Mouse (Mus musculus): ENCODE results near the gene Hist1h3e. TPM values are rescaled to one million over a fixed set of nuclear protein-coding genes. Genes with fewer than 3 reads are reported as not detected.

Hist1h3e gene
- total RNA-seq (2023) = 100 to 1,000 TPM; 326 to 342 TPM

GRCm38 (mm10) chr13:23561883-23562659 is at the start of gene Hist1h3e:
Gene Hist1h3e, minus strand, starts transcription at chr13:23562369.

GRCm38 (mm10) chr13:23581408-23582218 is 19.4 kb upstream of the Hist1h3e start, which contains the start of gene Hist1h4d:
Gene Hist1h4d, plus strand, starts transcription at chr13:23581598.

DNA sequence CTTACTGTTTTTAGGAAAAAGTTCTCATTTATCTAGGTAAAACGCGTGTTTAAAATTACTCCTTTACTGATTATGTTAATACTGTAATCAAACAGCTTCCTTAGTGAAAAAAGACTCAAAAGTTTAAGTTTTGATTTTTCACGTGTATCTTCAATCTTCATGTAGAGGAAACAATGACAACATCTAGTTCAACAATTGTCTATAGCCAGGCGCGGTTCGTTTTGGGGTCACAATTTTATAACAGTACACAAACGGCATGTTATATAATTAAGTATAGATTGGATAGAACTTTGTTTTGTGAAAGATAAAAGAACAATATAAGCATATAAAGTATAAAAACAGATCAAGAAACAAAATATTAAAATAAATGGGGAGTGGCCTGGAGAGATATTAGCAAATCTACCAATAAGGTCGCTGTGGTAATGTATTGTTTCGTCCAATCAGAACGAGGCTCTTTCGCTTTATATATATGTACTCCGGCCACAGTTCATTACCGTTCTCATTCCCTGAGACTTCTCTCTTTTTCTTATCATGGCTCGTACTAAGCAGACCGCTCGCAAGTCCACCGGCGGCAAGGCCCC is 13.2 kb upstream of the Hist1h3e start, which contains the start of gene Hist1h3d:
Hist1h3d (plus strand) TSS at position 493 of the 581 bp plus-strand sequence.

DNA sequence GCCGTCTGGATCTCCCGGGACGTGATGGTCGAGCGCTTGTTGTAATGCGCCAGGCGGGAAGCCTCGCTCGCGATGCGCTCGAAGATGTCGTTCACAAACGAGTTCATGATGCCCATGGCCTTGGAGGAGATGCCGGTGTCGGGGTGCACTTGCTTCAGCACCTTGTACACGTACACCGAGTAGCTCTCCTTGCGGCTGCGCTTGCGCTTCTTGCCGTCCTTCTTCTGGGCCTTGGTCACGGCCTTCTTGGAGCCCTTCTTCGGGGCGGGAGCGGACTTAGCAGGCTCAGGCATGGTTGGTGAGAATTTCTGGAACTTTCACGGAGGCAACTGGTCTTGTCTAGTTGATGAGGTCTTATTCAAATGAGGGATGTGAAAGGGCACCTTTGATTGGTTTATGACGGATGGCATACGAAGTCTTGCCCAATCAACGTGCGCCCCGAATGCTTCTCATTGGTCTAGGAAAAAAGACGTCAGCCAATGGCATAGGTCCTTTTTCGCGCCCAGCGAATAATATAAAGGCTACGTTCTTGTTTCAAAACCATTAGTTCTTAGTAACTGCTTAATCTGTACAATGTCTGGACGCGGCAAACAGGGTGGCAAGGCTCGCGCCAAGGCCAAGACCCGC is 11.8 kb upstream of the Hist1h3e start, which contains the start of the genes Hist1h2bf and Hist1h2ad:
Hist1h2bf (minus strand) TSS at position 299 of the 627 bp plus-strand sequence.
Hist1h2ad (plus strand) TSS at position 484 of the 627 bp plus-strand sequence.

DNA sequence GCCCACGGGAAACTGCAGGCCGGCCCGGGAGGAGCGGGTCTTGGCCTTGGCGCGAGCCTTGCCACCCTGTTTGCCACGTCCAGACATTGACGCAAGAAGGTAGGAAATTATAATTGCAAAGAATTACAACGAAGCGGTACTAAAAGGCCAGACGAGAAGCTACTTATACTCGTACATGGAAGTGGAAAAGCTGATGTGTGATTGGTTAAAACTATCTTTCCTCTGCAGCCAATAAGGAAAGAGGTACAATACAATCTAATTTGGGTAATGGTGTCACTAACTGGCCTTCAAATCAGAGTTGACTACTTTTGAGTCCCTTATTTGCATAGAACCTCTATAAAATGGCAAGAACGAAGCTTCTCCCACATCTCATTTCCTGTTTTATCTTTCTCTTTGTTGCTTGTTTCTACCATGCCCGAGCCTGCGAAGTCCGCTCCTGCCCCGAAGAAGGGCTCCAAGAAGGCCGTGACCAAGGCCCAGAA is 8.9 kb upstream of the Hist1h3e start, which contains the start of the genes Hist1h2ae and Hist1h2bg:
Hist1h2ae (minus strand) TSS at position 199 of the 482 bp plus-strand sequence.
Hist1h2bg (plus strand) TSS at position 375 of the 482 bp plus-strand sequence.

DNA sequence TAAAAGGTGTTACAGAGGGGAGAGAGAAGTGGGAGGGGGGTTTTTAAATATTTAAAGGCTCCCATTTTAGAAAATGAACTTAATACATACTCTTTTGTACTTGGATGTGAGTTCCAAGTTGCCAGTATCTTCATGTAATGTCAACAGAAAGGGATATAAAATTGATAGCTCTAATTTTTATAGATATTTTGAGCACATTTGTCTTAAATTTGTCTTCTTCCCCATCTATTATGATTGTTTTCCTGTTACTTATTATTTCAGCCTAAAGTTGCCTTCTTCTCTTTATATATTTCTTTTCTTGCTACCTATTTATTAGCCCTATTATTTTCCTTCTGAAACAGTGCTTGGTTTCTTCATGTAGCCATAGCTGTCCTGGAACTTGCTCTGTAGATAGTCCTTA is 9.2 kb downstream of the Hist1h3e start, which contains the start of gene Hist1h1d:
Hist1h1d (plus strand) TSS at position 301 of the 400 bp plus-strand sequence.

DNA sequence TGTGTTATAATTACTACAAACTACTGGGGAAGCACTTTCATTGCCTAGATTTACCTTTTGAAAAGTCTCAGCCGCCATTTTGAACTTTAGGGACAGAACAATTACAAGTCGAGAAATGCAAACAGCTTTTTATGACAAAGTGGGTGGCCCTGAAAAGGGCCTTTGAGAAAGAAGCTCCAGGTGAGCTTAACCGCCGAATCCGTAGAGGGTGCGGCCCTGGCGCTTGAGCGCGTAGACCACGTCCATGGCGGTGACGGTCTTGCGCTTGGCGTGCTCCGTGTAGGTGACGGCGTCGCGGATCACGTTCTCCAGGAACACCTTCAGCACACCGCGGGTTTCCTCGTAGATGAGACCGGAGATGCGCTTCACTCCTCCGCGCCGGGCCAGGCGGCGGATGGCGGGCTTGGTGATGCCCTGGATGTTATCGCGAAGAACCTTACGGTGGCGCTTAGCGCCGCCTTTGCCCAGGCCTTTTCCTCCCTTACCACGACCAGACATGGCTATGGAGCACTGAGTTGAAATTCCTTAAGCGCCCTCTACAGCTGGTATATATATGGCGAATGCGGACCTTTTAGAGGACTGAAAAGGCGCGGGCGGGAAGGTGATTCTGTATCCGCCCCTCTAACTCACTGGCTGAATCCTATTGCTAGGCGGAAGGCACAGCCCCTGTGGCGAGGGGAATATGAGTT is 10.9 kb downstream of the Hist1h3e start, which contains the start of gene Hist1h4f:
Hist1h4f (minus strand) TSS at position 503 of the 689 bp plus-strand sequence.

DNA sequence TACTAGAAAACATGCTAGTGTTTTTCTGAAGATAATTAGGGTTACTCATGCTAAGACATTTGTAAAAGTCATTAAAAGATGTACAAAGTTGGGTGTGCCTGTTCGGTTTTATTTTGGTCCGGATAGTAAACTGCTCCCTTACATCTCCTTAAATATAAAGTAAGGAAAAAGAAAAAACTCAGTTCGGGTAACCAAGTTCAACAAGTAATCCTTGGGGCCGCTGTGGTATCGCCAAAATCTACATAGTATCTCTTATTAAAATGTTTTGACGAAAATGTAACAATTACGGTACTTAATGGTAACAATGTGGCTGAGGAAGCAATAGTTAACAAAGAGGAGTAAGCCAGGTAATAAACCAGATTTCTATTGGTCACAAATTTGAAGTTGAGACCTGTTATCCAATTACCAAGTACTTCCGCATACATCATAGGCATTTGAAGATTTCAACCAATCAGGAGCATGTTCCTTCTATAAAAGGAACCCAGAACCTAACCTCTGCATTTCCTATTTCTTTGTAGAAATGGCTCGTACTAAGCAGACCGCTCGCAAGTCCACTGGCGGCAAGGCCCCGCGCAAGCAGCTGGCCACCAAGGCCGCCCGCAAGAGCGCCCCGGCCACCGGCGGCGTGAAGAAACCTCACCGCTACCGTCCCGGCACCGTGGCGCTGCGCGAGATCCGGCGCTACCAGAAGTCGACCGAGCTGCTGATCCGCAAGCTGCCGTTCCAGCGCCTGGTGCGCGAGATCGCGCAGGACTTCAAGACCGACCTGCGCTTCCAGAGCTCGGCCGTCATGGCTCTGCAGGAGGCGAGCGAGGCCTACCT is 18.0 kb downstream of the Hist1h3e start, which contains the start of gene Hist1h3f:
Hist1h3f (plus strand) TSS at position 88 of the 822 bp plus-strand sequence.

GRCm38 (mm10) chr13:23542999-23543607 is 19.1 kb downstream of the Hist1h3e start, which contains the start of gene Hist1h2bh:
Gene Hist1h2bh, minus strand, starts transcription at chr13:23543392.

GRCm38 (mm10) chr13:23535137-23536075 is 26.8 kb downstream of the Hist1h3e start, which contains the start of gene Hist1h3g:
Gene Hist1h3g, plus strand, starts transcription at chr13:23535422.

DNA sequence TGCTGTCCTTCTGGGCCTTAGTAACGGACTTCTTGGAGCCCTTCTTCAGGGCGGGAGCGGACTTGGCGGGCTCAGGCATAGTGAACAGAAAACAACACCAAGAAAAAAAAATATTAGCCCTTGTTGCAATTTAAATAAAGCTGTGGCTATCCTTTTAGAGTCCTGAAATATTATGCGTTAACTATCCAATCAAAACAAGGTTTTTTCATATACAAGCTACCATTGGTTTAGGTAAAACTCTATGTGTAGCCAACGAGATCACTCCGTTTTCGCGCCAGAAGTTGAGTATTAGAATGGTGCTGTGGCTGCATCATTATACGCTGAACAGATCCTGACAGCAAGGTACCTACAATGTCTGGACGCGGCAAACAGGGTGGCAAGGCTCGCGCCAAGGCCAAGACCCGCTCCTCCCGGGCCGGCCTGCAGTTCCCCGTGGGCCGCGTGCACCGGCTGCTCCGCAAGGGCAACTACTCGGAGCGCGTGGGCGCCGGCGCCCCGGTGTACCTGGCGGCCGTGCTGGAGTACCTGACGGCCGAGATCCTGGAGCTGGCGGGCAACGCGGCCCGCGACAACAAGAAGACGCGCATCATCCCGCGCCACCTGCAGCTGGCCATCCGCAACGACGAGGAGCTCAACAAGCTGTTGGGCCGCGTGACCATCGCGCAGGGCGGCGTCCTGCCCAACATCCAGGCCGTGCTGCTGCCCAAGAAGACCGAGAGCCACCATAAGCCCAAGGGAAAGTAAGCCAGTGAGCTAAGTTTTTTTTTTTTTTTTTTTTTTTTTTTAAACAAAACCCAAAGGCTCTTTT is 28.4 kb downstream of the Hist1h3e start, which contains the start of gene Hist1h2af:
Hist1h2af (plus strand) TSS at position 347 of the 808 bp plus-strand sequence.

GRCm38 (mm10) chr13:23530901-23531875 is 31.0 kb downstream of the Hist1h3e start, which contains the start of gene Hist1h4h:
Gene Hist1h4h, plus strand, starts transcription at chr13:23531050.

